Comparison of ENCODE assay signal across 8 mouse cellular contexts in genomic region chr3:95016532-95017056, GRCm38 (mm10). TPM values are rescaled to one million over a fixed set of nuclear protein-coding genes. Genes with fewer than 3 reads are reported as not detected.
A peak's percentile ranks its signal among the peaks of the same experiment; 100 is the strongest.
DNase-seq lines count a peak whose midpoint lies in the region; ATAC-seq and TF ChIP-seq lines count a peak whose summit lies in the region.

No protein-coding gene starts in this region.

- peaks cover 34% of the 10 kb centered on the region for H3K79me2 ChIP-seq in C2C12 (ENCODE audit: control insufficient read depth, insufficient read depth)

- H3K36me3 ChIP-seq in heart, embryonic 10.5 days, result peaks cover 18% of the 10 kb centered on the region
- peaks cover 7% of the 10 kb centered on the region for H3K36me3 ChIP-seq in C2C12 (ENCODE audit: control insufficient read depth, insufficient read depth)
- H3K36me3 ChIP-seq in forebrain, embryonic 12.5 days (replicated peaks), result peaks cover 6% of the 10 kb centered on the region
- H3K36me3 ChIP-seq in liver, embryonic 14.5 days (replicated peaks; ENCODE audit: control insufficient read depth, insufficient read depth, low read depth), result peaks cover 5% of the 10 kb centered on the region

- H3K9me3 ChIP-seq in heart, embryonic 10.5 days, result no peaks in the 10 kb centered on the region
- no peaks in the 10 kb centered on the region for H3K9me3 ChIP-seq in forebrain, embryonic 12.5 days
- H3K9me3 ChIP-seq in liver, embryonic 14.5 days (ENCODE audit: control insufficient read depth, low read length), result no peaks in the 10 kb centered on the region

- no peak for DNase-seq in heart, embryonic 10.5 days (ENCODE audit: low spot score)
- no peak for DNase-seq in heart, postnatal 36 days
- no peak for DNase-seq in liver, embryonic 14.5 days (ENCODE audit: low read depth in 3 of 3, low spot score in 3 of 3)
- DNase-seq in right cerebral cortex, postnatal 14 days, result no peak
- DNase-seq in left cerebral cortex, adult 9 months (ENCODE audit: low spot score in 2 of 2), result no peak
- DNase-seq in layer of hippocampus, postnatal 36 days, result no peak

- peaks cover 14% of the 10 kb centered on the region for H3K79me3 ChIP-seq in C2C12 (ENCODE audit: low read depth)

- peaks cover 31% of the 10 kb centered on the region for H3K4me1 ChIP-seq in heart, embryonic 10.5 days
- H3K4me1 ChIP-seq in forebrain, embryonic 12.5 days, result peaks cover 27% of the 10 kb centered on the region
- H3K4me1 ChIP-seq in liver, embryonic 14.5 days (replicated peaks; ENCODE audit: control insufficient read depth in 2 of 2, insufficient read depth in 2 of 2, low read length in 1 of 2), result peaks cover 10 to 11% of the 10 kb centered on the region in 2 experiments

- H3K27me3 ChIP-seq in heart, embryonic 10.5 days (ENCODE audit: insufficient read depth, poor library complexity, severe bottlenecking), result no peaks in the 10 kb centered on the region
- no peaks in the 10 kb centered on the region for H3K27me3 ChIP-seq in C2C12 (ENCODE audit: control insufficient read depth, insufficient read depth, insufficient read length)
- H3K27me3 ChIP-seq in forebrain, embryonic 12.5 days, result no peaks in the 10 kb centered on the region
- H3K27me3 ChIP-seq in liver, embryonic 14.5 days (ENCODE audit: control insufficient read depth, insufficient read depth, low read length), result no peaks in the 10 kb centered on the region

- intact Hi-C loops in heart, postnatal 36 days (cut with DNase I), result no loop called here

- 4% methylated on average over 21 of the region's 21 CpGs for WGBS in heart, embryonic 10.5 days
- 4% methylated on average over 21 of the region's 21 CpGs for WGBS in forebrain, embryonic 12.5 days
- 3% methylated on average over 21 of the region's 21 CpGs for WGBS in liver, embryonic 14.5 days (ENCODE audit: insufficient replicate concordance)

- TF ChIP-seq EP300 in liver, embryonic 14.5 days (IDR thresholded peaks at IDR 0.05; ENCODE audit: low read depth), result no peak

- peak overlapping the region; percentile 89 for H3K4me3 ChIP-seq in heart, embryonic 10.5 days
- H3K4me3 ChIP-seq in C2C12 (ENCODE audit: insufficient read depth, poor library complexity, severe bottlenecking), result peak overlapping the region; percentile 49
- H3K4me3 ChIP-seq in forebrain, embryonic 12.5 days (replicated peaks), result peak overlapping the region; percentile 90
- H3K4me3 ChIP-seq in liver, embryonic 14.5 days (ENCODE audit: insufficient read depth in 1 of 2, low read depth in 2 of 2, low read length in 2 of 2), result peak overlapping the region; percentile 74 to 84

- ATAC-seq in forebrain, embryonic 12.5 days (ENCODE audit: low FRiP score), result no peak
- ATAC-seq in liver, embryonic 14.5 days (ENCODE audit: insufficient read depth), result no peak

- H3K27ac ChIP-seq in heart, embryonic 10.5 days, result peak overlapping the region; percentile 94
- peak overlapping the region; percentile 97 for H3K27ac ChIP-seq in forebrain, embryonic 12.5 days
- peak overlapping the region; percentile 96 for H3K27ac ChIP-seq in liver, embryonic 14.5 days

- H3K4me2 ChIP-seq in forebrain, embryonic 12.5 days, result peak overlapping the region; percentile 88
- peak overlapping the region; percentile 99 for H3K4me2 ChIP-seq in liver, embryonic 14.5 days (ENCODE audit: low read depth)

- peak overlapping the region; percentile 28 for H3ac ChIP-seq in C2C12 (ENCODE audit: control insufficient read depth, insufficient read length, low read depth)

- H3K9ac ChIP-seq in forebrain, embryonic 12.5 days, result peak overlapping the region; percentile 84
- H3K9ac ChIP-seq in liver, embryonic 14.5 days (replicated peaks), result peak overlapping the region; percentile 83

- no peak for TF ChIP-seq CTCF in C2C12 (IDR thresholded peaks at IDR 0.05; ENCODE audit: control insufficient read depth, insufficient read depth, insufficient read length)
- TF ChIP-seq CTCF in liver, embryonic 14.5 days (IDR thresholded peaks at IDR 0.05; ENCODE audit: low read depth), result no peak

TF ChIP-seq in C2C12, 6 proteins besides CTCF, POLR2A, EP300 and RAD21:
- no peak for TF ChIP-seq MAX (IDR thresholded peaks at IDR 0.05)
- no peak for TF ChIP-seq FOSL1 (IDR thresholded peaks at IDR 0.05; ENCODE audit: insufficient read depth, low read length, poor library complexity, severe bottlenecking)
- TF ChIP-seq CEBPB (IDR thresholded peaks at IDR 0.05; ENCODE audit: low read depth), result no peak
- TF ChIP-seq MYOD1 (IDR thresholded peaks at IDR 0.05; ENCODE audit: control insufficient read depth, insufficient read length, low read depth), result no peak
- TF ChIP-seq MYOG (IDR thresholded peaks at IDR 0.05; ENCODE audit: control insufficient read depth, extremely low read depth, insufficient read length), result no peak

RNA-seq across cellular contexts. Expression of gene Zfp687, which starts 1.3 kb away (rescaled TPM):
- polyA plus RNA-seq in heart, embryonic 10.5 days (2016; fragmentation: Nextera tagmentation; extraction: Ambion mirVana), result 28.1 and 28.2 TPM in 2 replicates
- total RNA-seq in heart, postnatal 36 days (2021), result 10 to 100 TPM; 11.4 to 15.8 TPM
- 15.3 TPM for polyA plus RNA-seq in C2C12 (2012; fragmentation: generic; extraction: Trizol)
- 36.6 and 39.0 TPM in 2 replicates for polyA plus RNA-seq in forebrain, embryonic 12.5 days (2016; fragmentation: Nextera tagmentation; extraction: Ambion mirVana)
- 5.8 and 6.6 TPM in 2 replicates for polyA plus RNA-seq in liver, embryonic 14.5 days (2012; rRNA removed)
- 4.4 and 5.9 TPM in 2 replicates for polyA plus RNA-seq in liver, embryonic 14.5 days (2014; fragmentation: Nextera tagmentation; extraction: Ambion mirVana)
- total RNA-seq in layer of hippocampus, postnatal 36 days (2021), result 10 to 100 TPM; 20.3 to 22.4 TPM

RNA-seq across cellular contexts. Expression of gene Psmd4, which starts 25.8 kb away (rescaled TPM):
- polyA plus RNA-seq in heart, embryonic 10.5 days (2016; fragmentation: Nextera tagmentation; extraction: Ambion mirVana), result 282 and 332 TPM in 2 replicates
- total RNA-seq in heart, postnatal 36 days (2021), result 100 to 1,000 TPM; 136 to 151 TPM
- polyA plus RNA-seq in C2C12 (2012; fragmentation: generic; extraction: Trizol), result 264 TPM
- 283 and 295 TPM in 2 replicates for polyA plus RNA-seq in forebrain, embryonic 12.5 days (2016; fragmentation: Nextera tagmentation; extraction: Ambion mirVana)
- polyA plus RNA-seq in liver, embryonic 14.5 days (2012; rRNA removed), result 114 and 150 TPM in 2 replicates
- 153 and 161 TPM in 2 replicates for polyA plus RNA-seq in liver, embryonic 14.5 days (2014; fragmentation: Nextera tagmentation; extraction: Ambion mirVana)
- 100 to 1,000 TPM; 148 to 177 TPM for total RNA-seq in layer of hippocampus, postnatal 36 days (2021)

RNA-seq across cellular contexts. Expression of gene Pi4kb, which starts 42.1 kb away (rescaled TPM):
- 8.4 and 17.3 TPM in 2 replicates for polyA plus RNA-seq in heart, embryonic 10.5 days (2016; fragmentation: Nextera tagmentation; extraction: Ambion mirVana)
- total RNA-seq in heart, postnatal 36 days (2021), result 10 to 100 TPM; 24.6 to 30.3 TPM
- 33.2 TPM for polyA plus RNA-seq in C2C12 (2012; fragmentation: generic; extraction: Trizol)
- polyA plus RNA-seq in forebrain, embryonic 12.5 days (2016; fragmentation: Nextera tagmentation; extraction: Ambion mirVana), result 17.2 and 25.5 TPM in 2 replicates
- polyA plus RNA-seq in liver, embryonic 14.5 days (2012; rRNA removed), result 7.3 and 14.0 TPM in 2 replicates
- 6.8 and 10.0 TPM in 2 replicates for polyA plus RNA-seq in liver, embryonic 14.5 days (2014; fragmentation: Nextera tagmentation; extraction: Ambion mirVana)
- 10 to 100 TPM; 55.3 to 61.2 TPM for total RNA-seq in layer of hippocampus, postnatal 36 days (2021)
